Mouse (Mus musculus) left cerebral cortex, postnatal 10 days (tissue): Measurements from ENCODE around the gene Rbm20. TPM values are rescaled to one million over a fixed set of nuclear protein-coding genes. Genes with fewer than 3 reads are reported as not detected.

ENCODE experiments used
- DNase-seq, 2 experiments: peaks; one replicate each; pipeline ENCODE4 v3.0.0; 2021 to 2022; ENCODE audit warnings: low spot score in 2 of 2, mixed read lengths in 1 of 2; ENCODE audit errors: extremely low spot score in 1 of 2
- intact Hi-C: fragments of 180-260 bp; cut with DNase I; formaldehyde crosslinking; loops from one replicate; pipeline ENCODE4 v1.15.1; 2025
- total RNA-seq, 2 experiments: library from RNA; stranded (reverse); gene quantifications; 2 replicates each; pipeline ENCODE4 v1.2.3; 2021

Gene Rbm20
- total RNA-seq, 2 experiments from 2014 or later: 1.9 to 2.4 TPM

- DNase-seq: no peak
- intact Hi-C loops: loop anchor here (5.0 kb wide), 1 partner anchor 45 kb away; no protein-coding TSS in a partner anchor
These were observed 175.0 kb downstream of the Rbm20 start for GRCm38 (mm10) chr19:53851826-53852698.

DNA sequence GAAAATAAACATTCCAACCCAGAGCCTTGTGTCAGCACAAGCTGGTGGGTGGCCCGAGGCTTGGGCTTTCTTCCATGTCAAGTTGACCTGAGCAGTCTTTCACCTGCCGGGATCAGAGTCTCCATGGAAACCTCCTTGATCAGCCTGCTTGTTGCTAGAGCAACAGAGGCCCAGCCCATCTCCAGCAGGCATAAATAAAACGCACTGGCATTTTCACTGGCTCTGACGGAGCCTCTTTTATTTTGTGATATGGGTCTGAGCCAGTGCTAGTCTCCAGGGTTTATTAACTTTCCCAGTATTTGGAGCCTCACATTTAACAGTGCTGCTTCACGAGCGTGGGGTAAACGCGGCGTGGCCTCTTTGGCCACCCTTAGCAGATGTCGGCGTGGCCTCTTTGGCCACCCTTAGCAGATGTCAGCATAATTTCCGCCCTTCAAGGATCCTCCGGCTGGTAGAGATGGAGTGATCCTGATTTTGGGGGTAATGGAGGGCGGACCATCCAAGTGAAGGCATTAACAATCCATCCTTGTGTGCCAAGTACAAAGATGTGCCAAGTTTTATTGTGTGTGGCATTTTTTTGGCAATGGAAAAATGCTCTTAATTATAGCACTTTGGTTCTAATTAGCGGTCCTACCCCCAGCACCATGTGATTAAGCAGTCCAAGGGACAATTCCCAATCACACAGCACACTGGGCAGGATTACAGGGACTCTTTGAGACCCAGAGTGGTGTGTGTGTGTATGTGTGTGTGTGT is 175.8 kb downstream of the Rbm20 start:
- intact Hi-C loops: loop anchor here (5.0 kb wide), 1 partner anchor 44 kb away; no protein-coding TSS in a partner anchor
- peak; percentile 69 to 77 for DNase-seq

DNA sequence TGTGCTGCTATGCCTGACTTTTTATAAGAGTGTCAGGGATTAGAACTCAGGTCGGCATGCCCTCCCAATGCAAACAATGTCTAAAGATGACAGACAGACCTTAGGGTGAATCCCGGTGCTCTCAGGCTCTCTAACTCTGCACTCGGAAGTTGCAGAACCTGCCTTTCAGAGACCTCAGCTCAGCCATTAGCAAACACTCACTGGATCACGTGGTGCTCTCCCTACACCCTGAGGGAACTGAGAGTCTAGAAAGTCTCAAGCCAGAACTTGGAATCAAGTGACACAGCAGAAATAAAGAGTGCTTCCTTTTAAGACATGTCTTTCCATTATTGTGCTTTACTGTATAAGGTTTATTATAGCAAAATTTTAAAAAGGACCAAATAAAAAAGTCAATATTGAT is 177.9 kb downstream of the Rbm20 start:
- DNase-seq: no peak
- intact Hi-C loops: loop anchor here (5.0 kb wide), 1 partner anchor 42 kb away; no protein-coding TSS in a partner anchor

GRCm38 (mm10) chr19:53855781-53856180 is 178.7 kb downstream of the Rbm20 start:
- intact Hi-C loops: no loop called here

GRCm38 (mm10) chr19:53856794-53857193 is 179.7 kb downstream of the Rbm20 start:
- intact Hi-C loops: no loop called here
- no peak for DNase-seq

More at GRCm38 (mm10) chr19:53855781-53856180, 178.7 kb downstream of the Rbm20 start:
- DNase-seq: no peak

GRCm38 (mm10) chr19:53857962-53858361 is 180.9 kb downstream of the Rbm20 start:
- intact Hi-C loops: no loop called here
- no peak for DNase-seq

DNA sequence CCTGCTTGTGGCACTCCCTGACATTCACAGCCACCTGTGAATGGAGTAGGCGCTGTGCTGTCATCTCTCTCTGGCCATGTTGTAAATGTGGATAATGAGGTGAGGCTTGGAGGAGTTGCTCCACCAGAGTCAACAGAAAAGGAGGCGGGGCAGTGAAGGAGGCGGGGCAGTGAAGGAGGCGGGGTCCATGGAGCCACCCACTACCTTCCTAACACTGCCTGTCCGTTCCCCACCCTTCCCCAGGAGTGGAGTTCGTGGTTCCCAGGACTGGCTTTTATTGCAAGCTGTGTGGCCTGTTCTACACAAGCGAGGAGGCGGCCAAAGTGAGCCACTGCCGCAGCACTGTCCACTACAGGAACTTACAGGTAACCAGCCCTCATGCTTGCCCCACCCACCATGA is 182.0 kb downstream of the Rbm20 start:
- no peak for DNase-seq
- intact Hi-C loops: no loop called here

DNA sequence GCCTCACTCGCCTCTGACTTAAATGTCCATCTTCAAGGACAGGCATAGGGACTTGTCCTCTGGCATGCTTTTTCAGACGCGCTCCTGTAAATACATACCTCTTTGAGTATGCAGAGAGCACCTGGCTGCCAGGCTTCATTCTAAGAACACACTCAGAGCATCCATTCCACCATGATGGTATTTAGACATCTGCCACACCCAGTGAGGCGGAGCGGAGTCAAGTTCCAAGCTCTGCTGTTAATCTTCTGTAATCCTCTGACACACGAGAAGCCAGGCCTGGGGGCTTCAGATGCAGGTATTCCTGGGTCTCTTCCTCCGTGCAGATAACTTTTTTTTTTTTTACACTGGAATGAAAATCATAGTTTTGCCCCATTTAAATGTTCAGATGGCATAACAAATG is 182.5 kb downstream of the Rbm20 start:
- no peak for DNase-seq
- intact Hi-C loops: no loop called here

- no peak for DNase-seq
- intact Hi-C loops: no loop called here
These were observed 184.2 kb downstream of the Rbm20 start for GRCm38 (mm10) chr19:53861346-53861745.

DNA sequence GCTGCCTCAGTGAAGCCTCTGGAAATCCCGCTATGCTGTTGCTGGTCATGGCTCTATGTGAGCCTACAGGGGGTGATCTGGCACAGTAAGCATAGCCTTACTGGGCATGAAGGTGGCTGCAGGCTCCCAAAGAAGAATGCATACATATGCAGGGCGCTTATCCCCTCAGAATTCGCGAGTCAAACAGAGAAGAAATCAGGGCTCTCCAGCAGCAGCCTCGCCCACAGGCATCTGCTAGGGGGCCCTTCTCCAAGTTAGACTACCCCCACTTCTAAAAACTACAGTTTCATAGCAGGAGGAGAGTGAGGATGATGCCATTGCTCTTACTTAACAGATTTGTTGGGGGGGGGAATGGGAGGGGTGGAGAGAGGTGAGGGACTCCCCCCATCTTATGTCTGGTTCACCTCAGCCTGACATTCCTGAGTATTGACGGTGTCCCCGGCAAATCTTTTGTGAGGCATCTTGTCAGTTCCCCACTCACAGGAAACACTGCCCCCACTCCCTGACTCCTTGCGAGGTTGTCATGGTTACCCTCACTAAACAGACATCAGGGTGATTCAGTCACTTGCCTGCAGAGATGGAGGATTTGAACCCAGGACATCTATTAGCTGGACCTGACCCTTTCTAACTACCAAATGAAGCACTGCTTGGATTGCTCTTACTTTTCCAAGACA is 185.6 kb downstream of the Rbm20 start:
- no peak for DNase-seq
- intact Hi-C loops: no loop called here

- intact Hi-C loops: no loop called here
- no peak for DNase-seq
These were observed 190.1 kb downstream of the Rbm20 start for GRCm38 (mm10) chr19:53867238-53867637.

DNA sequence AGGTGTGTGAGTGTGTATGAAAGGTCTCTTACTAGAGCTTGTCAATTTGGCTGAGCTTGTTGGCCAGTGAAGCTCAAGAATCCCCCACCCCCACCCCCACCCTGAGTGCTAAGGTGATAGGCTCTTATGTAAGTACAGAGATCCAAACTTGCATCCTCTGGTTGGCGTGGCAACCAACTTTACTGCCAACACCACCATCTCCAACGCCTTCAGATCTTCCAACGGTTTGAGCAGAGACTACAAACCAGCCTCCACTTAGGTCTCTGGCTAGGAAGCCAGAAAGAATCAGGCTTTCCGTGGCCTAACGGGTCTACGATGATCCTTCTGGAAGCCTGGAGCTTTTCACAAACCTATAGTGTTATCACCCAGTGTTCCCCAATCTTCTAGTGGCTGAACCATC is 191.0 kb downstream of the Rbm20 start:
- DNase-seq: no peak
- intact Hi-C loops: no loop called here

DNA sequence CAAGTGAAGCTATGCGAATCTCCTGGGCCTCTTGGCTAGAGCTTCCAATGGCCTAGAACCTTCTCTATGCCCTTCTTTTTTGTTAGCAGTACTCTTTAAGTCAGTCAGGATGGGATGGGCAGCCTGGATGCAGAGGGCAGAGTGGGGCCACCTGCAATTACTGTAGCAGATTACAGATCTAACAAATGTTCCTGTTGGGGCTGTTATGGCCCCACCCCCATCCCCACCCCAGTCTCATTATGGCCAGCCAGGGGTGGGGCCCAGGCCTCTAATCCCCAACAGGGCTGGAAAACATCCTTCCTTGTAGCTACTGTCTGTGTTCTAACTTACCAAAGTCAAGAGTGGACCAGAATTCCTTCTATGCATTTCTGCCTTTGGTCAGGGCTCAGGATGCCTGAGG is 191.7 kb downstream of the Rbm20 start:
- intact Hi-C loops: no loop called here
- no peak for DNase-seq

GRCm38 (mm10) chr19:53869427-53870385 is 192.6 kb downstream of the Rbm20 start:
- DNase-seq: no peak
- intact Hi-C loops: no loop called here

DNA sequence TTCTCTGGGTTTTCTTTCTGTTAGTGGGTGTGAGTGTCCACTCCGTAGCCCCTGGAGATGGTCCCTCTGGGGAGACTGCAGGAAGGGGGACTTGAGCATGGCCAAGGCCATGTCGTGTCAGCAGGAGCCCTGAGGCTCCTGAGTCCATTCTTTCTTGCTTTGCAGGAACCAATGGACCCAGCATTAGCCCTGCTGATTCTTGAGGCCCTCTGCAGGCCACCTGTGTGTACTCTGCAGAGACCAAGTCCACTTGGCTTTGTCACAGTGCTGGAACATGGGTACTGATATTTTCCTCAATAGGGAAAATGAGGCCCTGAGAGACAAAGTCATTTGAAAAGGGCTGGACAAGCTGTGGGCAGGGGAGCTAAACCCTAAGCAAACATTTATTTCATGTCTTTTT is 193.5 kb downstream of the Rbm20 start:
- intact Hi-C loops: no loop called here
- DNase-seq: no peak

GRCm38 (mm10) chr19:53871502-53871901 is 194.4 kb downstream of the Rbm20 start:
- intact Hi-C loops: no loop called here

DNA sequence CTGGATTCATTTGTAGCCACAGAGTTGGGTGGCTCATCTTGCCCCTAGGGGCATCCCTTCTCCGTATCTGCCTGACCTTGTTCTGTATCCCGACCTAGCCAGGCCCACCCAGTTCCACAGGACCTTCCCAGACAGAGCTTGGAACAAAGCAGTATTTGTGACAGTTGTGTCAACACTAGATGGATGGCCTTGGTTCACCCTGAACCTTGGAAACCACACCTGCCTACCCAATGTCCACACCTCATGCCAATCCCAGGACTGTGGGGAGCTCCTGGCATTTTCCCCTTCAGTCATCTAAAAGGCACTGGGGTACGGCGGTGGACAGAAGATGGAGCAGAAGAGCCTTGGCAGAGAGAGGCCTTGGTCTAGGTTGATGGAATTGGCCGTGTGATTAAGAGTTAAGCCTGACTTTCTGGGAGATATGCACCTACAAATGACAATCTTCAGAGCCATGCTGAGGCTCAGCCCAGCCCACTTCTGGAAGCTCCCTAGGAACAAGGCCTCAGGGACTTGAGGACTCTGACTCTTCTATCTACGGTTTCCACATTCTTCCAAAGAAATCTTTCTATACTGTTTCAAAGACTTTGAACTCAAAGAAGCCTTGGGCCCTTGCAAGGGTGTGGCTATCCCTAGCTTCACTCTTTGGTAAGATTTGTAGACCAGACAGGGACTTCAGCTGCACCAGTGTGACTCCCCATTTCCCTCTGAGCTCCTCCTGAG is 196.0 kb downstream of the Rbm20 start:
- no peak for DNase-seq
- intact Hi-C loops: no loop called here

More at GRCm38 (mm10) chr19:53871502-53871901, 194.4 kb downstream of the Rbm20 start:
- no peak for DNase-seq

GRCm38 (mm10) chr19:53875246-53875645 is 198.1 kb downstream of the Rbm20 start:
- no peak for DNase-seq
- intact Hi-C loops: no loop called here
